Mouse (Mus musculus) erythroblast, adult 5-6 weeks (primary cell): ENCODE measurements around the gene Zim1. TPM values are rescaled to one million over a fixed set of nuclear protein-coding genes. Genes with fewer than 3 reads are reported as not detected.

Experiments
- ATAC-seq: replicated peaks from 2 replicates; pipeline ENCODE4 v1.8.0; 2016; ENCODE audit warnings: moderate number of reproducible peaks, mild to moderate bottlenecking, moderate TSS enrichment, inconsistent platforms; ENCODE audit not compliant: poor library complexity, low FRiP score, severe bottlenecking
- total RNA-seq, 2 experiments: library from RNA; stranded (forward) in 1 of 2; stranded (reverse) in 1 of 2; fragments of 150-400 nt in 1 of 2; fragments of 200-764, 138-1000 nt in 1 of 2; gene quantifications; 2 replicates each; pipeline versions ENCODE4 v1.2.3 to v1.2.4; 2015 to 2017; ENCODE audit warnings: low replicate concordance in 2 of 2

Zim1 gene
- total RNA-seq, 2 experiments from 2014 or later = not detected

DNA sequence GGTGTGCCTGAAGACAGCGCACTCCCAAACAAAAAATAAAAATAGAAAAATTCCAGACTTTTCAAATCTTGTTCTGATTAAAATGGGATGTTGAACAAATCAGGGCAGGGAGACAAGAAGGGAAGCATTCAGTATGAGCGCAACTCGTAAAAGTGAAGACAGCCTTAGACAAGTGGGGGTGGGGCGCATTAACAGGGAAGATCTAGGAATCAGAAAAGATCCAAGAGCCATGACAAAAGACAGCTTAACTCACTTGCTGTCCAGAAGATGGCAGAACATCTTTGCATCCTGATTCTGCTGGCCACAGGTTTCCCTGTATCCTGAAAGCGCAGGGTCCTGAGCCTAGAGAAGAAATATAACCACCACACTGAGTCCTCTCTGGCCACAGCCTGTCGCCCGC, 37.6 kb downstream of the Zim1 start:
- no peak for ATAC-seq

GRCm38 (mm10) chr7:6652151-6652550, 44.1 kb downstream of the Zim1 start:
- ATAC-seq = no peak

DNA sequence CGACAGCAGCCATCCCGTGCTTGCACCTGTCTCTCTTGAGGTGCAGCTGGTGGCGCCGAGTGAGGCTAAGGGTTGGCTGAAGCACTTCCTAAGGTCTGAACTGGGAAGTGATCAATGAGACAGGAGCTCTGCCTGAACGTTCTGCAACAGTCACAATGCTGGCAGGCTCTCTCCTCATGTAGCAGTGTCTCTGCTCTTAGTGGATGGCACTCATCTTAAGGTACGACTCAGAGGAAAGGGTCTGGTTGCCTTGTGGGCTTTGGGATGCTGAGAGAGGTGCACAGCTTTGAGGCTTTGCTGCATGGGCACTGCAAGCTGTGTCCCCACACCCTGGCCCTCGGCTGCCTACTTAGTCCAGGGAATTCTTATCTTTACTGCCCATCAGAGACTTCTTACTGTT, 45.0 kb downstream of the Zim1 start:
- no peak for ATAC-seq

DNA sequence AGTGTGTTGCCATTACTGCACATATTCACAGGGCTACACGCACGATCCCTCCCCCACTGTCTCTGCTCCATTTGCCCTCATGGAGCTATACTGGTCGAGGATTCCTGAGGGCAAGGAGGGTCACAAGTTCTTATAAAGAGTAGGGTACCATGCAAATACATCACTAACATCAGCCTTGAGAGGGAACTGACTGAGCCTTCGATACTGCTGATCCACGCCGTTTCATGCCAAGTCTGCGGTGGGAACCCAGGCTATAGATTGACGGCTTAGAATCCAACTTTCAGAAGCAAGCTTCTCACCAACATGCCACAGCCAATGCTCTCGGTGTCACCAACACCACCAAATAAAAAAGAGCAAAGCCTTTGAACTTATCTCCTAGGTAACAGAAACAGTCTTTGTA, 45.7 kb downstream of the Zim1 start:
- ATAC-seq = no peak

GRCm38 (mm10) chr7:6645821-6646220, 50.4 kb downstream of the Zim1 start:
- no peak for ATAC-seq

- no peak for ATAC-seq
Measured at GRCm38 (mm10) chr7:6638076-6638475, 58.2 kb downstream of the Zim1 start.

GRCm38 (mm10) chr7:6636741-6637140, 59.5 kb downstream of the Zim1 start:
- no peak for ATAC-seq

GRCm38 (mm10) chr7:6635831-6636230, 60.4 kb downstream of the Zim1 start:
- no peak for ATAC-seq

Other genes starting within 250 kb of the Zim1 start
- gene Olfr1336, start 240.3 kb downstream of the Zim1 start, total RNA-seq (2015; ENCODE audit: low replicate concordance) = not detected in 2 replicates
- gene Olfr1336, start 240.3 kb downstream of the Zim1 start, total RNA-seq (2017; ENCODE audit: low replicate concordance) = not detected in 2 replicates
- gene Olfr1346, start 229.3 kb downstream of the Zim1 start, total RNA-seq (2015; ENCODE audit: low replicate concordance) = not detected in 2 replicates
- gene Olfr1346, start 229.3 kb downstream of the Zim1 start, total RNA-seq (2017; ENCODE audit: low replicate concordance) = not detected in 2 replicates
- not detected in 2 replicates for gene Olfr5, start 209.5 kb downstream of the Zim1 start, total RNA-seq (2015; ENCODE audit: low replicate concordance)
- not detected in 2 replicates for gene Olfr5, start 209.5 kb downstream of the Zim1 start, total RNA-seq (2017; ENCODE audit: low replicate concordance)
- not detected in 2 replicates for gene Olfr1347, start 196.7 kb downstream of the Zim1 start, total RNA-seq (2015; ENCODE audit: low replicate concordance)
- gene Olfr1347, start 196.7 kb downstream of the Zim1 start, total RNA-seq (2017; ENCODE audit: low replicate concordance) = not detected in 2 replicates
- not detected in 2 replicates for gene Olfr1348, start 187.7 kb downstream of the Zim1 start, total RNA-seq (2015; ENCODE audit: low replicate concordance)
- gene Olfr1348, start 187.7 kb downstream of the Zim1 start, total RNA-seq (2017; ENCODE audit: low replicate concordance) = not detected in 2 replicates
- not detected in 2 replicates for gene Olfr1349, start 173.5 kb downstream of the Zim1 start, total RNA-seq (2015; ENCODE audit: low replicate concordance)
- not detected in 2 replicates for gene Olfr1349, start 173.5 kb downstream of the Zim1 start, total RNA-seq (2017; ENCODE audit: low replicate concordance)
- gene Olfr1350, start 131.6 kb downstream of the Zim1 start, total RNA-seq (2015; ENCODE audit: low replicate concordance) = not detected in 2 replicates
- not detected in 2 replicates for gene Olfr1350, start 131.6 kb downstream of the Zim1 start, total RNA-seq (2017; ENCODE audit: low replicate concordance)
- gene Peg3, start 34.0 kb upstream of the Zim1 start, total RNA-seq (2015; ENCODE audit: low replicate concordance) = not detected in 2 replicates
- gene Peg3, start 34.0 kb upstream of the Zim1 start, total RNA-seq (2017; ENCODE audit: low replicate concordance) = not detected in 2 replicates
- gene Usp29, start 34.1 kb upstream of the Zim1 start, total RNA-seq (2015; ENCODE audit: low replicate concordance) = 0.19 TPM in 1 of 2 replicates, not detected in the other
- gene Usp29, start 34.1 kb upstream of the Zim1 start, total RNA-seq (2017; ENCODE audit: low replicate concordance) = not detected in 2 replicates